Mouse (Mus musculus): ENCODE data around the gene Gpr150. TPM values are rescaled to one million over a fixed set of nuclear protein-coding genes. Genes with fewer than 3 reads are reported as not detected.

Gene Gpr150
- polyA plus RNA-seq, 1 experiment from 2014 or later = 0.72 TPM

- Histone ChIP-seq H3K27me3 (ENCODE audit: control insufficient read depth, insufficient read depth, low read length) (peaks cover 10% of the 10 kb centered on the region), H3K36me3 (ENCODE audit: control insufficient read depth, insufficient read depth, low read length) (no peaks in the 10 kb centered on the region), H3K27ac (ENCODE audit: low read depth, low read length) (no peak overlapping the region), H3K4me1 (ENCODE audit: control insufficient read depth, insufficient read depth, low read length) (no peaks in the 10 kb centered on the region), H3K4me3 (ENCODE audit: low read depth, low read length) (no peak overlapping the region), H3K9me3 (replicated peaks; ENCODE audit: control insufficient read depth, low read length) (no peaks in the 10 kb centered on the region), H3K9ac (ENCODE audit: low read depth, low read length) (no peak overlapping the region), H3K4me2 (no peak overlapping the region)
- WGBS (ENCODE audit: insufficient replicate concordance) = 76% methylated on average over 3 of the region's 3 CpGs
- no peak for ATAC-seq (replicated peaks; ENCODE audit: insufficient number of reproducible peaks, low FRiP score, low TSS enrichment)
These were observed 5.3 kb upstream of the Gpr150 start for GRCm38 (mm10) chr13:76062126-76062525.

GRCm38 (mm10) chr13:76059591-76059990 is 2.8 kb upstream of the Gpr150 start:
- ATAC-seq (replicated peaks; ENCODE audit: insufficient number of reproducible peaks, low FRiP score, low TSS enrichment) = no peak

GRCm38 (mm10) chr13:76057267-76058069 is 672 bp upstream of the Gpr150 start:
- no peak for ATAC-seq (replicated peaks; ENCODE audit: insufficient number of reproducible peaks, low FRiP score, low TSS enrichment)

More at GRCm38 (mm10) chr13:76059591-76059990, 2.8 kb upstream of the Gpr150 start:
- peaks cover 4% of the 10 kb centered on the region; the same call in 1 of the 2 replicates for H3K4me1 ChIP-seq (ENCODE audit: control insufficient read depth, insufficient read depth, low read length)
- peaks cover 32% of the 10 kb centered on the region for H3K27me3 ChIP-seq (ENCODE audit: control insufficient read depth, insufficient read depth, low read length)
- H3K9me3 ChIP-seq (replicated peaks; ENCODE audit: control insufficient read depth, low read length) = no peaks in the 10 kb centered on the region
- WGBS (ENCODE audit: insufficient replicate concordance) = 92% methylated on average over 4 of the region's 4 CpGs
- H3K36me3 ChIP-seq (ENCODE audit: control insufficient read depth, insufficient read depth, low read length) = no peaks in the 10 kb centered on the region
- H3K27ac ChIP-seq (ENCODE audit: low read depth, low read length) = no peak overlapping the region
- H3K9ac ChIP-seq (ENCODE audit: low read depth, low read length) = no peak overlapping the region
- H3K4me2 ChIP-seq = no peak overlapping the region
- no peak overlapping the region for H3K4me3 ChIP-seq (ENCODE audit: low read depth, low read length)

GRCm38 (mm10) chr13:76056261-76056724 is 503 bp downstream of the Gpr150 start:
- peak; percentile 78 for ATAC-seq (replicated peaks; ENCODE audit: insufficient number of reproducible peaks, low FRiP score, low TSS enrichment)
- peak overlapping the region; percentile 34 for H3K9ac ChIP-seq (ENCODE audit: low read depth, low read length)

More at GRCm38 (mm10) chr13:76057267-76058069, 672 bp upstream of the Gpr150 start:
- no peak overlapping the region for H3K4me3 ChIP-seq (ENCODE audit: low read depth, low read length)
- H3K4me2 ChIP-seq = no peak overlapping the region; the same call in 1 of the 2 replicates
- no peaks in the 10 kb centered on the region for H3K36me3 ChIP-seq (ENCODE audit: control insufficient read depth, insufficient read depth, low read length)
- no peak overlapping the region for H3K27ac ChIP-seq (ENCODE audit: low read depth, low read length)
- 70% methylated on average over 10 of the region's 10 CpGs for WGBS (ENCODE audit: insufficient replicate concordance)
- no peaks in the 10 kb centered on the region for H3K9me3 ChIP-seq (replicated peaks; ENCODE audit: control insufficient read depth, low read length)
- H3K4me1 ChIP-seq (ENCODE audit: control insufficient read depth, insufficient read depth, low read length) = peaks cover 4% of the 10 kb centered on the region; the same call in 1 of the 2 replicates
- H3K27me3 ChIP-seq (ENCODE audit: control insufficient read depth, insufficient read depth, low read length) = peaks cover 44% of the 10 kb centered on the region
- no peak overlapping the region for H3K9ac ChIP-seq (ENCODE audit: low read depth, low read length)

GRCm38 (mm10) chr13:76055391-76056232 is 1.2 kb downstream of the Gpr150 start:
- peak overlapping the region; percentile 92 for H3K4me2 ChIP-seq
- H3K27ac ChIP-seq (ENCODE audit: low read depth, low read length) = no peak overlapping the region
- no peaks in the 10 kb centered on the region for H3K36me3 ChIP-seq (ENCODE audit: control insufficient read depth, insufficient read depth, low read length)
- ATAC-seq (replicated peaks; ENCODE audit: insufficient number of reproducible peaks, low FRiP score, low TSS enrichment) = peak; percentile 87
- peaks cover 44% of the 10 kb centered on the region for H3K27me3 ChIP-seq (ENCODE audit: control insufficient read depth, insufficient read depth, low read length)
- H3K4me3 ChIP-seq (ENCODE audit: low read depth, low read length) = peak overlapping the region; percentile 46
- peaks cover 4% of the 10 kb centered on the region; the same call in 1 of the 2 replicates for H3K4me1 ChIP-seq (ENCODE audit: control insufficient read depth, insufficient read depth, low read length)
- no peaks in the 10 kb centered on the region for H3K9me3 ChIP-seq (replicated peaks; ENCODE audit: control insufficient read depth, low read length)
- under 1% methylated on average over 59 of the region's 59 CpGs for WGBS (ENCODE audit: insufficient replicate concordance)
- H3K9ac ChIP-seq (ENCODE audit: low read depth, low read length) = peak overlapping the region; percentile 48

More at GRCm38 (mm10) chr13:76056261-76056724, 503 bp downstream of the Gpr150 start:
- peaks cover 4% of the 10 kb centered on the region; the same call in 1 of the 2 replicates for H3K4me1 ChIP-seq (ENCODE audit: control insufficient read depth, insufficient read depth, low read length)
- under 1% methylated on average over 34 of the region's 34 CpGs for WGBS (ENCODE audit: insufficient replicate concordance)
- peak overlapping the region; percentile 92 for H3K4me2 ChIP-seq
- peaks cover 44% of the 10 kb centered on the region for H3K27me3 ChIP-seq (ENCODE audit: control insufficient read depth, insufficient read depth, low read length)
- no peaks in the 10 kb centered on the region for H3K36me3 ChIP-seq (ENCODE audit: control insufficient read depth, insufficient read depth, low read length)
- H3K27ac ChIP-seq (ENCODE audit: low read depth, low read length) = no peak overlapping the region
- peak overlapping the region; percentile 46 for H3K4me3 ChIP-seq (ENCODE audit: low read depth, low read length)
- no peaks in the 10 kb centered on the region for H3K9me3 ChIP-seq (replicated peaks; ENCODE audit: control insufficient read depth, low read length)

- Histone ChIP-seq H3K4me2 (no peak overlapping the region), H3K36me3 (ENCODE audit: control insufficient read depth, insufficient read depth, low read length) (no peaks in the 10 kb centered on the region), H3K9me3 (replicated peaks; ENCODE audit: control insufficient read depth, low read length) (no peaks in the 10 kb centered on the region; the same call in 1 of the 2 replicates), H3K9ac (ENCODE audit: low read depth, low read length) (no peak overlapping the region), H3K4me1 (ENCODE audit: control insufficient read depth, insufficient read depth, low read length) (no peaks in the 10 kb centered on the region), H3K27ac (ENCODE audit: low read depth, low read length) (no peak overlapping the region), H3K27me3 (ENCODE audit: control insufficient read depth, insufficient read depth, low read length) (no peaks in the 10 kb centered on the region), H3K4me3 (ENCODE audit: low read depth, low read length) (no peak overlapping the region)
- no peak for ATAC-seq (replicated peaks; ENCODE audit: insufficient number of reproducible peaks, low FRiP score, low TSS enrichment)
These were observed 11.8 kb downstream of the Gpr150 start for GRCm38 (mm10) chr13:76044971-76045370.

GRCm38 (mm10) chr13:76042455-76042854 is 14.3 kb downstream of the Gpr150 start:
- no peak overlapping the region for H3K4me2 ChIP-seq
- H3K9ac ChIP-seq (ENCODE audit: low read depth, low read length) = no peak overlapping the region
- no peaks in the 10 kb centered on the region for H3K27me3 ChIP-seq (ENCODE audit: control insufficient read depth, insufficient read depth, low read length)
- H3K4me3 ChIP-seq (ENCODE audit: low read depth, low read length) = no peak overlapping the region
- no peak for ATAC-seq (replicated peaks; ENCODE audit: insufficient number of reproducible peaks, low FRiP score, low TSS enrichment)
- H3K27ac ChIP-seq (ENCODE audit: low read depth, low read length) = no peak overlapping the region
- no peaks in the 10 kb centered on the region for H3K36me3 ChIP-seq (ENCODE audit: control insufficient read depth, insufficient read depth, low read length)
- 49% methylated on average over 1 of the region's 1 CpGs for WGBS (ENCODE audit: insufficient replicate concordance)
- no peaks in the 10 kb centered on the region for H3K9me3 ChIP-seq (replicated peaks; ENCODE audit: control insufficient read depth, low read length)
- H3K4me1 ChIP-seq (ENCODE audit: control insufficient read depth, insufficient read depth, low read length) = no peaks in the 10 kb centered on the region

GRCm38 (mm10) chr13:76024588-76024987 is 32.2 kb downstream of the Gpr150 start:
- Histone ChIP-seq H3K4me3 (ENCODE audit: low read depth, low read length) (no peak overlapping the region), H3K4me2 (no peak overlapping the region), H3K9ac (ENCODE audit: low read depth, low read length) (no peak overlapping the region), H3K9me3 (replicated peaks; ENCODE audit: control insufficient read depth, low read length) (no peaks in the 10 kb centered on the region), H3K27me3 (ENCODE audit: control insufficient read depth, insufficient read depth, low read length) (no peaks in the 10 kb centered on the region), H3K4me1 (ENCODE audit: control insufficient read depth, insufficient read depth, low read length) (no peaks in the 10 kb centered on the region), H3K36me3 (ENCODE audit: control insufficient read depth, insufficient read depth, low read length) (no peaks in the 10 kb centered on the region), H3K27ac (ENCODE audit: low read depth, low read length) (no peak overlapping the region)
- WGBS (ENCODE audit: insufficient replicate concordance) = 74% methylated on average over 3 of the region's 3 CpGs
- no peak for ATAC-seq (replicated peaks; ENCODE audit: insufficient number of reproducible peaks, low FRiP score, low TSS enrichment)
